Mouse (Mus musculus) urinary bladder, adult 18-20 months (tissue): Measurements from ENCODE around the gene Snrpa1.
A peak's percentile ranks its signal among the peaks of the same experiment; 100 is the strongest.

Experiments used
- DNase-seq, 2 experiments: peaks; one replicate each; pipeline ENCODE4 v3.0.0; 2022; ENCODE audit warnings: low spot score in 2 of 2, mixed read lengths in 2 of 2

Gene Snrpa1

DNA sequence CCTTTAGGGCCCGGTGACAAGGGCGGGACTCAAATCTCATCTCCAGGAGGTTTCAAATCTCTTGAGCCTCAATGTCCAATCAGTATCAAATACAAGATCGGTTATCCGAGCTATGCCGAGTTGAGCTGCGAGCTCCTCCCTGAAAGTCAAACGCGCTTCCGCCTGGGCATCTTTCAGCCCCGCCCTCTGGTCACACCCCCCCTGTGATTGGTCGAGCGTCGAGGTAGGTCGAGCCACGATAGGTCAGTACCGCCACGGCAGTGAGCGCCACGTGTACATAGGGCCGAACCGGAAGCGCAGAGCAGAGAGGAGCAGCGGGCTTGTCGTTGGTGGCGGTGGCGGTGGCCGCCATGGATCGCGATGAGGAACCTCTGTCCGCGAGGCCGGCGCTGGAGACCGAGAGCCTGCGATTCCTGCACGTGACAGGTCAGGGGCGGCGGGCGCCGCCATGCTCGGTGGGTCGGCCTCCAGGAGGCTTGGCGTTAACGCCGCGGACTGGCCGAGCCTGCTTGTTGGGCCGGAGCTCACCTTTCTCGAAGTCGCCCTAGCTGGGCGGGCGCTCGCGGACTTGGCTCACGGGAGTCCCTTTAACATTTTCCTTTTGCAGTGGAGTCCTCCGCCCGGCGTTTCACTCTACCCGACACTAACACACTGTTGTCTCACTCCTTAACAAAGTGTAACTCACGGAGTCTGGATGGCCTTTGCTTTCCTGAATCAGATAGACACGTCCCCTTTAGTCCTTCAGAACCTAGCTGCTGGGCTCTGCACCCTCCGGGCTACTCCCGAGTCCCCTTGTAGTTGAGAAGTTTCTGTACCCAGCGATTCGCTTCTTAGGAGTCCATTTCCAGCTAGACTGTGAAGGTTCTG is 20.8 kb downstream of the Snrpa1 start, which contains the start of gene Selenos:
Gene Selenos (plus strand): TSS at position 286 of the 867 bp plus-strand sequence.
- DNase-seq = peak; percentile 92 to 94

- DNase-seq = no peak
These were observed 21.4 kb downstream of the Snrpa1 start for GRCm38 (mm10) chr7:66080231-66080613.

DNA sequence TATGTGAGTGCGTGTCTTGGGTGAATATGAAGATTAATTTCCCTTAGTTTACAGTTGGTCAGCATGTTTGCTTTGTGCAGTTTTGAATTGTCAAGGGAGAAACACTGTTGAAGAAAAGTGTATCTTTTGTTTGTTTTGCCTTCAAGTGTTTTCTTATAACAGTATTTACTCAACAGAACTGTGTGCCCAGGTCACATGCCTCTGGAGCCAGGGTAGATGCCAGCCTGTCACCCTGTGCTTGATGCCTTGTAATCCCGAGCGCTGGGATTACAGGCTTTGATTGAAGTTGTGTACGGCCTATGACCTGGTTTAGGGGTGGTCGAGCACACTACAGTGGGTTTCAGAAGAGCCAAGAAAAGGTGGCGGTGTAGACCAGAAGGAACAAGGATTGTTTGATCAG is 25.0 kb downstream of the Snrpa1 start:
- no peak for DNase-seq

GRCm38 (mm10) chr7:66084546-66084945 is 25.7 kb downstream of the Snrpa1 start:
- DNase-seq = no peak

GRCm38 (mm10) chr7:66087652-66088051 is 28.8 kb downstream of the Snrpa1 start:
- no peak for DNase-seq

- DNase-seq = no peak
These were observed 29.3 kb downstream of the Snrpa1 start for GRCm38 (mm10) chr7:66088077-66088476.

DNA sequence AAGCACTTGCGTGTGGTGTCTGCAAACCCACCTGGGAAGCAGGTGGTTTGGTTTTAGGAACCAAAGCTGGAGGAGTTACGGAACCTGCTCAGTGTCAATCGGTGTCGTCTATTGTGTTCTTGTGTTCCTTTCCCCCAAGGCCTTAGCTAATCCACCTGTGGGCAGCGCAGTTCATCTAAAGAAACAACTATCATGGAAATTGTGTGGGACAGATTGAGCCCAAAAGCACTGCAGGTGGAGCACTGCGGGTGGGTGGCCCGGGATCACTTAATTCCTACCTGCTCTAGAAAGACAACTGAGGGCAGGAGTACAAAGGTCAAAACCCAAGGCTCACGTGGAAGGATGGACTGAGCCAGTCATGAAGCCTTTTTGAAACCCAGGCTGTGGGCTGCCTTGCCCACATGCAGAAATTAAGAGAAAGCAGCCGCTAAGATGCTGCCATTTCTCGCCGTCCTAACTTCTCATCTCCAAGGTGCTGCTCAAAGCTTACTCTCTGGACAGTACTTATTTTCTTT is 31.9 kb downstream of the Snrpa1 start:
- DNase-seq = no peak

- DNase-seq = no peak
These were observed 32.8 kb downstream of the Snrpa1 start for GRCm38 (mm10) chr7:66091553-66091952.

GRCm38 (mm10) chr7:66092656-66093055 is 33.9 kb downstream of the Snrpa1 start:
- no peak for DNase-seq

- DNase-seq = no peak
These were observed 35.3 kb downstream of the Snrpa1 start for GRCm38 (mm10) chr7:66094141-66094540.

DNA sequence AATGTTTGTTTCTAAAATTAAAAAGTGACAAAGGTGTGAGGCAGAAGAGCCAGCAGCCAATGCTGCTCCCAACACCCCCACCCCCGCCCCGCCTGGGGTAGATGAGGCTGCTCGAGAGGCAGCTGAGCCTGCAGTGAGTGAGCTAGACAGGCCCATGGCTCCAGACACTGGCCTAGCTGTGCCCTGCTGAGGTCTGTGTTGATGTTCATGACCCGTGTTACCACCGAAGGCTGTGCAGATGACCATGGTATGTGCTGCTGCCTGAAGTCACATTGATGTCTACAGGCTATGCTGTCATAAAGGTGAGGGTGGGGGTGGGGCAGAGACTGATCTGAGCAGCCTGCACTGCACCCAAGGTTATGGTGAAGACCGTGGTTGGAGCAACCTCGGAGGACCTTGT is 40.0 kb downstream of the Snrpa1 start:
- no peak for DNase-seq

DNA sequence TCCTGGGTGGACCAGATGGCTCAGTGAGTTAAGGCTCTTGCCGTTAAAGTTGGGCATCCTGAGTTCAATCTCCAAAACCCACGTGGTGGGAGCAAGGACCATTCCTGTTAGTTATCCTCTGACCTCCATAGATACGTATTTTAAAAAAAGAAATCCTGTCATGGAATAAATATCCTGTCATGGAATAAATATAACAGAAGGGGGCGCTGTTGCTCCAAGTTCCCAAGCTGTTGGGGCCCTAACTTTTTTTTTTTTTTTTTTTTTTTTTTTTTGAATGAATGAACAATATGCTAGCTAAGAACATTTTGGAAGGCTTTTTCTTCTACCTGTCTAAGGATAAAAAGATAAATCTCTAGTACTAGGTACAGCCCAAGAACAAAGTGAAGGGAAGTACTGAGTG is 43.1 kb downstream of the Snrpa1 start:
- DNase-seq = no peak

DNA sequence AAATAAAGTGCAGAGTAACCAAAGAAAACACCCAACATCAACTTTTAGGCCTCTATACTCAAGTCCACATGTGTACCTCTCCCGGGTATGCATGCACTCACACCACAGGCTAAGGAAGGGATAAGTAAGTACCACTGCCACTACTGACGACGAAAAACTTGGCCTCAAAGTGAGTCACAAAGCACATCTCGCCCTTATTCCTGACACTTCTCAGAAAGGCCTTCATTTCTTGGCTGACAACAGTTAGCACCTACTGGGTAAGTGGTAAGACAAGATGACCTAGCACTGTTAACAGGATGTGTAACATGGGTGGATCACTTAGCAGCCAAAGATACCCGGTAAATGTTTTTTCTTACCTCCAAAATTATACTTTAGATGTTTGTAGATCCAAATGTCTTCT is 45.7 kb downstream of the Snrpa1 start:
- no peak for DNase-seq

- no peak for DNase-seq
These were observed 47.0 kb downstream of the Snrpa1 start for GRCm38 (mm10) chr7:66105771-66106170.

- DNase-seq = no peak
These were observed 47.8 kb downstream of the Snrpa1 start for GRCm38 (mm10) chr7:66106581-66107056.

DNA sequence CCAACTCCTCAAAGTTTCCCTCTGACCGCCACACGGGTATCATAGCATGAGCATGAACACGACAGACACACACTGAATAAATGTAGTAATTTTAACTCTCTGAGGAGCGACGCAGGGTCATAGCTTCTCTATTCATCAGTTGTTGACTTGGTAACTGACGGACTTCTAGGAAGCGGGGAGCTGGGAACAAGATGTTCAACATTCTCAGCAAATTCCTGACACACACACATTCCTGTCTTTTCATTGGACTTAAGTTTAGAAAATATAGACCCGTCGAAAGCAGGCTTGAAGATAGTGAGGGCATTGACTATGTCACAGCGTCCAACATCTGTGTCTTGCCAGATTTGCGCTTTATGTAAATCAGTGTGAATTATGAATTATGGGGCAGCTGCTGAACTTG is 48.4 kb downstream of the Snrpa1 start:
- no peak for DNase-seq

DNA sequence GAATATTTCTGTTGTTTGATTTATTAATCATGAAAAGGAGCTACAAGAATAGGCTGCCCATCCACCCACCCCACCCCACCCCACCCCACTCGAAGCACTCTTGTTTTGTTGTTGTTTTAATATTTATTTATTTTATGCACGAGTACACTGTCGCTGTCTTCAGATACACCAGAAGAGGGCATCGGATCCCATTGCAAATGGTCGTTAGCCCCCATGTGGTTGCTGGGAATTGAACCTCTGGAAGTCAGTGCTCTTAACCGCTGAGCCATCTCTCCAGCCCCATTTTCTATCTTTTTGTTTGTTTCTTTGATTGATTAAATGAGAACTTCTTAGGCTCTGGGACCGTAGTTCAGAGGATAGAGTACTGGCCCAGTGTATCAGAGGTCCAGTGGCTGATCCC is 49.1 kb downstream of the Snrpa1 start:
- DNase-seq = no peak

GRCm38 (mm10) chr7:66108961-66109854 is 50.4 kb downstream of the Snrpa1 start, which contains the start of gene Chsy1:
TSS of gene Chsy1 (plus strand) at chr7:66109515.
- peak; percentile 78 to 82 for DNase-seq

DNA sequence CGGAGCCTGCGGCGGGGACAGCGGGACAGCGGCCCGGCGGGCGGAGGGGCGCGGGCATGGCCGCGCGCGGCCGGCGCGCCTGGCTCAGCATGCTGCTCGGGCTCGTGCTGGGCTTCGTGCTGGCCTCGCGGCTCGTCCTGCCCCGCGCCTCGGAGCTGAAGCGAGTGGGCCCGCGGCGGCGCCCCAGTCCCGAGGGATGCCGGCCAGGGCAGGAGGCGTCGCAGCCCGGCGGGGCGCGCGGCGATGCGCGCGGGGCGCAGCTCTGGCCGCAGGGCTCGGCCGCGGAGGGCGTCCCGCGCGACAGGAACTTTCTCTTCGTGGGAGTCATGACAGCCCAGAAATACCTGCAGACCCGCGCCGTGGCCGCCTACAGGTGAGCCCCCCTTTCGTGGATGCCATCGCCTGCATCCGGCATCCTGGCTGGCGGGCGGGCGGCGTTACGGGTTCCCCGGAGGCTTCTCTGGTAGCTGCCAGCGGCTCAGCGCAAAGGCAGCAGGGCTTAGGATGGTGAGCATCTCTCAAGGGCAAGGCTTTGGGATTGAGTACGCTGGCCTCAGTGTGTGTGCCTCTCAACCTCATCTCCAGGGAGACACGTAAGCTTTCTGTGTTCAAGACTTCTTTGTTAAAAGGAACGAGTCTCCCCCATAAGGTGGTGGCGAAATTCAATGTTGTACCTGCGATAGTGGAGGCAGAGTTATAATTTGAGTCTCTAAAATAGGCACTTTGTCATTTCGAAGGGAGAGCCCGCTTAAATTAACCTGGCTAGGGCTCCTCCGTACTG is 51.2 kb downstream of the Snrpa1 start:
- DNase-seq = peak in 1 of 2 experiments; percentile 29

- no peak for DNase-seq
These were observed 51.9 kb downstream of the Snrpa1 start for GRCm38 (mm10) chr7:66110636-66111112.

GRCm38 (mm10) chr7:66111211-66111610 is 52.4 kb downstream of the Snrpa1 start:
- no peak for DNase-seq
